Mouse (Mus musculus) NIH3T3 (cell line): Measurements from ENCODE around the gene Wdr34.
A peak's percentile ranks its signal among the peaks of the same experiment; 100 is the strongest.
"Not testable (repeated sequence)": the region's sequence is repeated elsewhere in the genome, so short reads cannot be mapped to it uniquely, and the experiment has no call there.

Experiments
- DNase-seq: peaks from one replicate; pipeline ENCODE4 v3.0.0-alpha.2; 2012; ENCODE audit warnings: low read depth

The Wdr34 gene

DNA sequence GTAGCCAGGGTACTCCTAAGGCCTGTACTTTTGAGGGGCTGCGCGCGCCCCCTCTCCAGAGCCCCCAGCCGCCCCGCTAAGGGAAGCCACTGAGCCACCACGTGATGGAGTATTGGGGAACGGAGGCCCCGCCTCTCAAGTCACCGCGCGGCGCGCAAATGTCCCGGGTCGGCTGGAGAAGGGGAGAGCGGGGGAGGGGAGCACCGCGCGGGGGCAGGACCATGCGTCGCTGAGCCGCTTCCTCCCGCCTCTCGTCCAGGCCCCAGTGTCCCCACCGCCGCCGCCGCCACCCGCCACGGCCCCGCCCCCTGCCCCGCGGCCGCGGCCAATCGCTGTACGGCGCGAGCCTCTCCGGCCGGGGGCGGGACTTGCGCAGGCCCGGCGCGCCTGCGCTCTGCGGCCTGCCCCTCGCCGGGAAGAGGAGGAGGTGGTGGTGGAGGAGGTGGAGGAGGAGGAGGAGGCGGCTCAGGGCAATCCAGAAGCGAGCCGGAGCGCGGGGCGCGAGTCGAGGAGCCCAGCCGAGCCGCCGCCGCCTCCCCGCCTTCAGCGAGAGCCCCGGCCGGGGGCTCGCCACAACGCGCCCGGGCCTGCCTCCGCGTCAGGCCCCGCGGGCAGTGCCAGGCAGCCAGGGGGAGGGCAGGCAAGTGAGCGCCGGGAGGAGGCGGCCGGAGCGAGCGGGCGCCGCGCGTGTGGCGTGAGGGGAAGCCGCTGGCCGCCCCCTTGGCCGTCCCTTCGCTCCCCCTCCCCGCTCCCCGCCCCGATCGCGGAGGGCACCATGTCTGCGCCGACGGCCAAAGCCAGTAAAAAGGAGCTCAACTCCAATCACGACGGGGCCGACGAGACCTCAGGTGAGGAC, 17.6 kb upstream of the Wdr34 start:
- peak; percentile 96 for DNase-seq

DNA sequence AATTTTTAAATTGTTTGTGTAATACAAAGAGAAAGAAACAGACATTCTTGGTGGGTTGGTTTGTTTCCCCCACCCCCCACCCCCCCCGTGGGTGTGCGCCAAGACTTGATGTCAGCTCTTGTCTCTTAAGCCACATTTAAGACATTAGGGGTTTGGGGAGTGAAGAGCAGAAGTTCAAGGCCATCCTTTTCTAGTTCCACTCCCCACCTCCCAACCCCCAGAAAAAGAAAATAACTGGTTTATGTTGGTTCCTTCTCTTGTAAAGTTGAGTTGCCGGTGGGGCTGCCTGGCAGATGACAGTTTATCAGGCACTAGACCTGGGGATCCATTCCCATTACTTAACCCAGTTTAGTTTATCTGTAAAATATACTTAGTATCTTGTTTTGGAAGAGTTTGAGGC, 15.6 kb upstream of the Wdr34 start:
- DNase-seq: peak; percentile 18

DNA sequence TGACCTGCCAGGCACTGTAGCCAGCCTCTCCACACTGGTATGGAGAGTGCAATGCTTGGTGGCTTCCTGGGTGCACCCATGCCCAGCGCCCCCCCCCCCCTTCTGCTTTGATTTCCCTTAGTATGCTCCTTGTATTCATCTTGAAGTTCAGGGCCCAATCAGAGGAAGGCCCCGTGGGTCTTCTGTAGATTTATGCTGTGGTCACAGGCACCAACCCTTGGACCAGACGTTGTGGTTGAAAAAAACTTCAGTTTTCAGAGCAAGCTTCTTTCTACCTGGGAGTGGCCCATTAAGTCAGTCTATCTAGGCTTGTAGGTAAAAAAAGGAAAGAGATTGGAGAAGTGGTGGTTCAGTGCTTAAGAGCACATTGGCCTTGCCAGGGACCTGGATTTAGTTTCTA, 15.1 kb upstream of the Wdr34 start:
- DNase-seq: peak; percentile 25

- peak; percentile 43 for DNase-seq
Measured at GRCm38 (mm10) chr2:30063235-30063634, 14.6 kb upstream of the Wdr34 start.

- peak; percentile 77 for DNase-seq
Measured at GRCm38 (mm10) chr2:30062249-30063093, 13.8 kb upstream of the Wdr34 start.

GRCm38 (mm10) chr2:30061215-30062166, 12.8 kb upstream of the Wdr34 start:
- peak; percentile 65 for DNase-seq

- DNase-seq: no peak
Measured at GRCm38 (mm10) chr2:30058418-30058817, 9.7 kb upstream of the Wdr34 start.

GRCm38 (mm10) chr2:30057223-30057904, 8.7 kb upstream of the Wdr34 start, which contains the start of gene Set:
TSS of gene Set (plus strand) at chr2:30057378.
- peak; percentile 49 for DNase-seq

- DNase-seq: no peak
Measured at GRCm38 (mm10) chr2:30056736-30057135, 8.1 kb upstream of the Wdr34 start.

- DNase-seq: not testable (repeated sequence)
Measured at GRCm38 (mm10) chr2:30055310-30055709, 6.6 kb upstream of the Wdr34 start.

DNA sequence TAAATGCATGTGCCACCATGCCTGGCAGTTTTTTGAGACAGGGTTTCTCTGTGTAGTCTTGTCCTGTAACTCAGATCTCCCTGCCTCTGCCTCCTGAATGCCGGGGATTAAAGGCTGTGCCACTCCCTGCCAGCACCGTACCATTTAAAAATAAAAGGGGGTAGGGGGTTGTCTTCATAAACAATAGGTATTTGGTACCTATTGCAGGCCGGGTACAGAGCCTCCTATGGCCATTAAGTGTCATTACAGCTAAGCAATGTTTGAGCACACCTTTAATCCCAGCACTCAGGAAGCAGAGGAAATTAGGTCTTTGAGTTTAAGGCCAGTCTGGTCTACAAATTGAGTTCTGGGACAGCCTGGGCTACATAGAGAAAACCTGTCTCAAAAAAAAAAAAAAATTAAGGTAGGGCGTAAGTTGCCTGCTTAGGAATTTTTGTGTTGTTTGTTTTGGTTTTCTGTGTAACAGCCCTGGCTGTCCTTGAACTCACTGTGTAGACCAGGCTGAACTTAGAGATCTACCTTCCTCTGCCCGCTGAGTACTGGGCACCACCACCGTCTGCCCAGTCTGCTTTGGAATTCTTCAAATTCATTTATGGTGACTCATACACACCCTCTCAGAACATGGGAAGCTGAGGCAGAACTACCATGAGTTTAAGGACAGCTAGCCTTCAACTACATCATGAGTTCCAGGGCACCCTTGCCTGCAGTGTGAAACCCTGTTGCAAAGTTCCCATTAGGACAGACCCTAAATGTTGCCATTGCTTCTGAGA, 3.5 kb upstream of the Wdr34 start:
- DNase-seq: no peak

- DNase-seq: no peak
Measured at GRCm38 (mm10) chr2:30049831-30050230, 1.1 kb upstream of the Wdr34 start.

DNA sequence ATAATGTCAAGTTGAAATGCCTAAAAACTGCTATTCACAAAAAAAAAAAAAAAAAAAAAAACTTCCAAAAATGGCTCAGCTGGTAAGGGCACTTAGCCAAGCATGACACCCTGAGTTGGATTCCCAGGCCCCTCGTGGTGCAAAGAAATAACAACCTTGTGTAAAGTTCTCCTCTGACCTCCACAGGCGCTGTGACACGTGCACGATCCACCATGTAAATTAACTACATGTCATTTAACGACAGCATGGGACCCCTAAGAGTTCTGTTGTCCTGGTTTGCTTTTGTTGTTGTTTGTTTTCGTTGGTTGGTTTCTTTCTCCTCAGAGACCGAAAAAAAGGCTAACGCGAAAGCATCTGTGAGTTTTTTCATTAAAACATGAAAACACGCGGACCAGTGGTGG, 580 bp downstream of the Wdr34 start:
- no peak for DNase-seq

- DNase-seq: no peak
Measured at GRCm38 (mm10) chr2:30047127-30047526, 1.6 kb downstream of the Wdr34 start.

DNA sequence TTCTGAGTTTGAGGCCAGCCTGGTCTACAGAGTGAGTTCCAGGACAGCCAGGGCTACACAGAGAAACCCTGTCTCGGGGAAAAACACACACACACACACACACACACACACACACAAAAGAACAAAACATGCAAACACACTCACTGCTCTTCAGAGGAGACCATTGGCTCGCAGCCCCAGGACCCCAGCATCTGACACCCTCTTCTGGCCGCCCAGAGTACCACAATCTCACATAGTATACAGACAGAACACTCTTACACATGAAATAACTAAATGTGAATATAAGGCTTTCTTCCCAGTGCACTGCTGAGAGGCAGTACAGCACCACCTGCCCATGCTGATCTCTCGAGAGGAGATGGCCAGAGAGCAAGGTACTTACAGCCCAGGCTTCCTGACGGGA, 4.1 kb downstream of the Wdr34 start:
- DNase-seq: no peak

DNA sequence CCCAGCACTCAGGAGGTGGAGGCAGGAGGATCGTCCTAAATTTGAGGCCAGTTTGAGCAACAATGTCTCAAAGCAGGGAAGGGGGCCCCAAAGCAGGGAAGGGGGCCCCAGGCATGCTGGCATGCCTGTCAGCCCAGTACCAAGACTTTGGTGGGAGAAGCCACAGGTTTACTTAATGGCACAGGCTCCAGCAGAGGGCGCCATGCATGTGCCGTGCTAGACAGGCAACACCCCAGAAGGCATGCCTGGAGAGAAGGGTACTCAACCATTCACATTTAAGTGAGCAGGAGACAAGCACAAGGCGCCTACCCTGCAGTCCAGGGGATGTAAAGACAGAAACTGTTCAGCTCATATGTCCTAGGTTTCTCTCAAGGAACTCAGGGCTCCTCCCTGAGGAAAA, 6.2 kb downstream of the Wdr34 start:
- peak; percentile 93 for DNase-seq

GRCm38 (mm10) chr2:30039687-30040086, 9.0 kb downstream of the Wdr34 start:
- no peak for DNase-seq

GRCm38 (mm10) chr2:30038370-30038769, 10.3 kb downstream of the Wdr34 start:
- DNase-seq: no peak

DNA sequence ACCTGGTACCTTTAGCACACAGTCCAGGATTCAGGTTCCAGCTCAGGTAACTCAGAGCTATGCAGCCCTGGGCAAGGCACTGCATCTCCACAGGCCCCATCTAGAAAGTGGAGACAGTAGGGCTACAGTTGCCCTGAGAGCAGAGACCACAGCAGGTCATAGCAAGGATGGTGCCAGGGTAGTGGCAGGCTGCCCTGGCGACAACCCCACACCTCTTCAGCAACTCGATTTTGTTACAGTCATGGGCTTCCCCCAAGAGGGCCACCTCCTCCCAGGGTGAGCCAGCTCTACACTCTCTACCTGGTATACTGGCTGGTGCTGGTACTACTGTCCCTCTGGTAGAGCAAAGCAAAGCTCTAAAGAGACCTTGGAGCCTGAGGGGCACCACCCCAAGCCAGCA, 10.9 kb downstream of the Wdr34 start:
- no peak for DNase-seq

- DNase-seq: no peak
Measured at GRCm38 (mm10) chr2:30032957-30033356, 15.7 kb downstream of the Wdr34 start.
